Mouse (Mus musculus) hindbrain, embryonic 12.5 days (tissue): ENCODE results near the gene Pfkfb1. TPM values are rescaled to one million over a fixed set of nuclear protein-coding genes. Genes with fewer than 3 reads are reported as not detected.

ENCODE experiments used
- ATAC-seq: fragments of 200-750 bp; cut with Nextera tagmentation; 2 replicates; pipeline ENCODE4 v1.8.0; 2017; ENCODE audit warnings: moderate TSS enrichment; ENCODE audit not compliant: low FRiP score
- H3K27ac ChIP-seq: fragments of 300-500 bp; sonication (generic); 2 replicates; pipeline ENCODE4 v1.5.1; 2016; ENCODE audit warnings: mild to moderate bottlenecking
- H3K27me3 ChIP-seq: fragments of 300-500 bp; sonication (generic); 2 replicates; pipeline ENCODE4 v1.6.1; 2016; ENCODE audit warnings: mild to moderate bottlenecking
- H3K36me3 ChIP-seq: fragments of 300-500 bp; sonication (generic); 2 replicates; pipeline ENCODE4 v1.6.1; 2016; ENCODE audit warnings: mild to moderate bottlenecking
- H3K4me1 ChIP-seq: fragments of 300-500 bp; sonication (generic); 2 replicates; pipeline ENCODE4 v1.6.1; 2016
- H3K4me2 ChIP-seq: fragments of 300-500 bp; sonication (generic); replicated peaks from 2 replicates; pipeline ENCODE4 v1.6.1; 2016; ENCODE audit warnings: mild to moderate bottlenecking
- H3K4me3 ChIP-seq: fragments of 300-500 bp; sonication (generic); 2 replicates; pipeline ENCODE4 v1.5.1; 2016; ENCODE audit warnings: mild to moderate bottlenecking
- H3K9ac ChIP-seq: fragments of 300-500 bp; sonication (generic); 2 replicates; pipeline ENCODE4 v1.6.1; 2016; ENCODE audit warnings: mild to moderate bottlenecking, moderate library complexity
- H3K9me3 ChIP-seq: fragments of 300-500 bp; sonication (generic); replicated peaks from 2 replicates; pipeline ENCODE4 v1.6.1; 2016; ENCODE audit warnings: mild to moderate bottlenecking
- WGBS: fragments of 180-500 bp; shearing (Covaris S2); methylation state at CpG from one replicate; pipeline ENCODE4 v1.1.7; 2016; 5-methylcytosine and 5-hydroxymethylcytosine counted together
- polyA plus RNA-seq: library from polyadenylated mRNA; unstranded; fragments of >200 nt; fragmentation: Nextera tagmentation; extraction: Ambion mirVana; gene quantifications from 2 replicates; pipeline ENCODE4 v1.2.1, GENCODE M21; 2016

Pfkfb1 gene
- polyA plus RNA-seq = 5.1 and 5.3 TPM in 2 replicates

- Histone ChIP-seq H3K27me3 (no peaks in the 10 kb centered on the region), H3K4me2 (peak within 1 kb of the TSS; percentile 56), H3K36me3 (peaks cover 14% of the 10 kb centered on the region), H3K4me3 (peak within 1 kb of the TSS; percentile 48), H3K27ac (peak within 1 kb of the TSS; percentile 60), H3K9me3 (no peaks in the 10 kb centered on the region), H3K9ac (peak within 1 kb of the TSS; percentile 68), H3K4me1 (no peaks in the 10 kb centered on the region)
- peak; percentile 93 for ATAC-seq
- 21% methylated on average over 35 of the region's 35 CpGs for WGBS
These were observed at the start of gene Pfkfb1 for GRCm38 (mm10) chrX:150588023-150588764. Gene Pfkfb1, plus strand, starts transcription at chrX:150588229.

GRCm38 (mm10) chrX:150540111-150540510, 47.9 kb upstream of the Pfkfb1 start:
- H3K36me3 ChIP-seq = no peaks in the 10 kb centered on the region
- no peak for ATAC-seq
- no peak overlapping the region for H3K4me2 ChIP-seq
- no peak overlapping the region for H3K9ac ChIP-seq
- 91% methylated on average over 2 of the region's 2 CpGs for WGBS
- H3K9me3 ChIP-seq = no peaks in the 10 kb centered on the region
- no peaks in the 10 kb centered on the region for H3K27me3 ChIP-seq
- H3K4me1 ChIP-seq = no peaks in the 10 kb centered on the region
- H3K27ac ChIP-seq = no peak overlapping the region
- no peak overlapping the region for H3K4me3 ChIP-seq

- H3K27me3 ChIP-seq = no peaks in the 10 kb centered on the region
These were observed 46.3 kb upstream of the Pfkfb1 start for GRCm38 (mm10) chrX:150541684-150542083.

GRCm38 (mm10) chrX:150547239-150547638, 40.8 kb upstream of the Pfkfb1 start, which contains the start of gene Alas2:
Gene Alas2, plus strand, starts transcription at chrX:150547375.
- 84% methylated on average over 5 of the region's 5 CpGs for WGBS
- H3K4me1 ChIP-seq = no peaks in the 10 kb centered on the region
- no peak within 1 kb of the TSS for H3K9ac ChIP-seq
- H3K27ac ChIP-seq = no peak within 1 kb of the TSS
- H3K4me3 ChIP-seq = no peak within 1 kb of the TSS
- peaks cover 4% of the 10 kb centered on the region; the same call in 1 of the 2 replicates for H3K27me3 ChIP-seq
- H3K9me3 ChIP-seq = no peaks in the 10 kb centered on the region
- H3K4me2 ChIP-seq = no peak within 1 kb of the TSS
- no peak for ATAC-seq
- 0 out of 2 replicates have a peak, but pooled peaks cover 3% of the 10 kb centered on the region for H3K36me3 ChIP-seq

More at GRCm38 (mm10) chrX:150541684-150542083, 46.3 kb upstream of the Pfkfb1 start:
- no peaks in the 10 kb centered on the region for H3K9me3 ChIP-seq
- no peaks in the 10 kb centered on the region for H3K36me3 ChIP-seq
- H3K9ac ChIP-seq = no peak overlapping the region
- no peak for ATAC-seq
- H3K4me3 ChIP-seq = no peak overlapping the region
- no peak overlapping the region for H3K27ac ChIP-seq
- no peaks in the 10 kb centered on the region for H3K4me1 ChIP-seq
- H3K4me2 ChIP-seq = no peak overlapping the region

GRCm38 (mm10) chrX:150549639-150550038, 38.4 kb upstream of the Pfkfb1 start:
- Histone ChIP-seq H3K9me3 (no peaks in the 10 kb centered on the region), H3K9ac (no peak overlapping the region), H3K4me3 (no peak overlapping the region), H3K36me3 (0 out of 2 replicates have a peak, but pooled peaks cover 3% of the 10 kb centered on the region), H3K4me1 (no peaks in the 10 kb centered on the region), H3K4me2 (no peak overlapping the region), H3K27me3 (peaks cover 4% of the 10 kb centered on the region; the same call in 1 of the 2 replicates), H3K27ac (no peak overlapping the region)
- WGBS = 85% methylated on average over 3 of the region's 3 CpGs
- no peak for ATAC-seq

- H3K9me3 ChIP-seq = no peaks in the 10 kb centered on the region
- H3K27ac ChIP-seq = no peak overlapping the region
- no peak for ATAC-seq
- WGBS = 91% methylated on average over 2 of the region's 2 CpGs
- no peak overlapping the region for H3K9ac ChIP-seq
- no peaks in the 10 kb centered on the region for H3K4me1 ChIP-seq
- no peak overlapping the region for H3K4me2 ChIP-seq
- H3K27me3 ChIP-seq = peaks cover 4% of the 10 kb centered on the region; the same call in 1 of the 2 replicates
- H3K36me3 ChIP-seq = 0 out of 2 replicates have a peak, but pooled peaks cover 3% of the 10 kb centered on the region
- H3K4me3 ChIP-seq = no peak overlapping the region
These were observed 36.0 kb upstream of the Pfkfb1 start for GRCm38 (mm10) chrX:150551986-150552385.

GRCm38 (mm10) chrX:150554032-150554431, 34.0 kb upstream of the Pfkfb1 start:
- no peak overlapping the region for H3K4me2 ChIP-seq
- H3K36me3 ChIP-seq = 0 out of 2 replicates have a peak, but pooled peaks cover 3% of the 10 kb centered on the region
- no peak overlapping the region for H3K27ac ChIP-seq
- H3K4me3 ChIP-seq = no peak overlapping the region
- H3K9me3 ChIP-seq = no peaks in the 10 kb centered on the region
- no peak overlapping the region for H3K9ac ChIP-seq
- WGBS = 90% methylated on average over 3 of the region's 3 CpGs
- ATAC-seq = no peak
- no peaks in the 10 kb centered on the region for H3K4me1 ChIP-seq
- peaks cover 4% of the 10 kb centered on the region; the same call in 1 of the 2 replicates for H3K27me3 ChIP-seq

- H3K4me3 ChIP-seq = no peak overlapping the region
- no peak overlapping the region for H3K27ac ChIP-seq
- H3K9ac ChIP-seq = no peak overlapping the region
- 76% methylated on average over 12 of the region's 12 CpGs for WGBS
- no peaks in the 10 kb centered on the region for H3K9me3 ChIP-seq
- no peak overlapping the region for H3K4me2 ChIP-seq
- peaks cover 6% of the 10 kb centered on the region; the same call in 1 of the 2 replicates for H3K27me3 ChIP-seq
- H3K36me3 ChIP-seq = no peaks in the 10 kb centered on the region
- no peak for ATAC-seq
- H3K4me1 ChIP-seq = no peaks in the 10 kb centered on the region
These were observed 23.2 kb upstream of the Pfkfb1 start for GRCm38 (mm10) chrX:150564644-150565357.

- ATAC-seq = no peak
- H3K36me3 ChIP-seq = peaks cover 24% of the 10 kb centered on the region
- no peak overlapping the region for H3K4me3 ChIP-seq
- no peaks in the 10 kb centered on the region for H3K27me3 ChIP-seq
- H3K9me3 ChIP-seq = no peaks in the 10 kb centered on the region
- H3K4me1 ChIP-seq = no peaks in the 10 kb centered on the region
- no peak overlapping the region for H3K4me2 ChIP-seq
- H3K27ac ChIP-seq = no peak overlapping the region
- no peak overlapping the region for H3K9ac ChIP-seq
These were observed 6.1 kb upstream of the Pfkfb1 start for GRCm38 (mm10) chrX:150581921-150582320.

- no peak for ATAC-seq
- Histone ChIP-seq H3K27me3 (no peaks in the 10 kb centered on the region), H3K9ac (no peak overlapping the region), H3K27ac (no peak overlapping the region), H3K4me3 (no peak overlapping the region), H3K4me2 (no peak overlapping the region), H3K9me3 (no peaks in the 10 kb centered on the region), H3K36me3 (peaks cover 24% of the 10 kb centered on the region), H3K4me1 (no peaks in the 10 kb centered on the region)
- 94% methylated on average over 8 of the region's 8 CpGs for WGBS
These were observed 2.9 kb upstream of the Pfkfb1 start for GRCm38 (mm10) chrX:150585116-150585515.

GRCm38 (mm10) chrX:150589696-150590095, 1.7 kb downstream of the Pfkfb1 start, which contains the start of gene Apex2:
Gene Apex2, minus strand, starts transcription at chrX:150589868.
- Histone ChIP-seq H3K4me1 (no peaks in the 10 kb centered on the region), H3K27ac (no peak within 1 kb of the TSS), H3K4me2 (peak within 1 kb of the TSS; percentile 56; the same call in 1 of the 2 replicates), H3K27me3 (no peaks in the 10 kb centered on the region), H3K9me3 (no peaks in the 10 kb centered on the region), H3K4me3 (0 out of 2 replicates have a peak within 1 kb of the TSS, but pooled peaks have one; percentile 48), H3K9ac (no peak within 1 kb of the TSS), H3K36me3 (peaks cover 11% of the 10 kb centered on the region; the same call in 1 of the 2 replicates)
- no peak for ATAC-seq
- 74% methylated on average over 5 of the region's 5 CpGs for WGBS

- H3K4me1 ChIP-seq = no peaks in the 10 kb centered on the region
- H3K4me3 ChIP-seq = no peak overlapping the region
- no peaks in the 10 kb centered on the region for H3K9me3 ChIP-seq
- H3K36me3 ChIP-seq = no peaks in the 10 kb centered on the region
- no peak for ATAC-seq
- WGBS = 88% methylated on average over 12 of the region's 12 CpGs
- no peak overlapping the region for H3K27ac ChIP-seq
- H3K9ac ChIP-seq = no peak overlapping the region
- H3K4me2 ChIP-seq = no peak overlapping the region
- peaks cover 3% of the 10 kb centered on the region; the same call in 1 of the 2 replicates for H3K27me3 ChIP-seq
These were observed 5.4 kb downstream of the Pfkfb1 start for GRCm38 (mm10) chrX:150593266-150594035.
